Mouse (Mus musculus): ENCODE results near the gene Pcbd1.

DNA sequence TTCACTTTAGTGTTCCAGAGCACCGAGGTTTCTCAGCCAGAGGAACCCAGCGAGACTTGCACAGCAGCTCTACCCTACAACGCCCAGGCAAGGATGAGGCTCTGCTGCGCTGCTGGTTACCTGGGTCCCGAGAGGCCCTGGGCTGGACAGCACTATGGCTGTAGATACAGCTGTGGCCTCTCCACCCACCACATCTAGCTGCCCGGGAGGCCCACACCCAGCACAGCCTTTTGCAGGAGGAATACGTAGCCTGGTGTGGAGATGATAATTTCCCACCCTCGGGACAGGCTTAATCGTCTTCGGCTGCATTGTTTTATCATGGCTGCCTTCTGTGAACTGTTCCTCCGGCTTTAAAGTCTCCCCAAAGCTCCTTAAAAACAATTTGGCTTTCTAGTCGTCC, 49.5 kb upstream of the Pcbd1 start:
- TF ChIP-seq CTCF (IDR thresholded peaks at IDR 0.05; ENCODE audit: low read depth) (no peak), EP300 (IDR thresholded peaks at IDR 0.05; ENCODE audit: low read depth) (no peak)
